Mouse (Mus musculus) thymus, postnatal 14 days (tissue): ENCODE data around the gene Notch3.
A peak's percentile ranks its signal among the peaks of the same experiment; 100 is the strongest.
"Not testable (repeated sequence)": the region's sequence is repeated elsewhere in the genome, so short reads cannot be mapped to it uniquely, and the experiment has no call there.

Experiments
- DNase-seq: peaks from one replicate; pipeline ENCODE4 v3.0.0; 2021

Notch3 gene

DNA sequence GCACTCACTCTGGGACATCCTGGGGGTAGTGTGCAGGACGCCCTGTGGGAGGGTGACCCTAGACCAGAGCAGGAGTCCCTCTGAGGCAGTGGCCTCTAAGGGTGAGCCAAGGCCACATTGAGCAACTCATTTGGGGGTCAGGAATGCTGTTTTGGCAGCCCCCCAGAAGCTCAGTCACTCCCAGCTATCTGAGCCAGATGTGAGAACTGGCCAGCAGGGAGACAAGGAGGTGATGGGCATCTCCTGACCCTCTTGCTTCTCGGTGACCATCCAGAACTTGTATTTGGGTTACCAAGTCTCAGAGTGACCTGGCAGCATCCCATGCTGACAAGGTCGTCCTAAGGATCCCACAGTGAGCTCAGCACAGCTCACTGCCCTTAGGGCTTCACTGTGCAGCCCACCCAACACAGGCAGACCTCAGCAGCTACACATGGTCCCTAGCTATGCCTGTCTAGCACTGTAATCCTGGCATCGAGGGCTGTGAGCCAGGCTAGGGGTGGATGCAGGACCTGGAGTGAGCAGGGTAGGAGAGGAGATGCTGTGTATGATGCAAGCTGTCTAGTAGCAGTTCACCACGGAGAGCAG is 49.3 kb downstream of the Notch3 start:
- no peak for DNase-seq

DNA sequence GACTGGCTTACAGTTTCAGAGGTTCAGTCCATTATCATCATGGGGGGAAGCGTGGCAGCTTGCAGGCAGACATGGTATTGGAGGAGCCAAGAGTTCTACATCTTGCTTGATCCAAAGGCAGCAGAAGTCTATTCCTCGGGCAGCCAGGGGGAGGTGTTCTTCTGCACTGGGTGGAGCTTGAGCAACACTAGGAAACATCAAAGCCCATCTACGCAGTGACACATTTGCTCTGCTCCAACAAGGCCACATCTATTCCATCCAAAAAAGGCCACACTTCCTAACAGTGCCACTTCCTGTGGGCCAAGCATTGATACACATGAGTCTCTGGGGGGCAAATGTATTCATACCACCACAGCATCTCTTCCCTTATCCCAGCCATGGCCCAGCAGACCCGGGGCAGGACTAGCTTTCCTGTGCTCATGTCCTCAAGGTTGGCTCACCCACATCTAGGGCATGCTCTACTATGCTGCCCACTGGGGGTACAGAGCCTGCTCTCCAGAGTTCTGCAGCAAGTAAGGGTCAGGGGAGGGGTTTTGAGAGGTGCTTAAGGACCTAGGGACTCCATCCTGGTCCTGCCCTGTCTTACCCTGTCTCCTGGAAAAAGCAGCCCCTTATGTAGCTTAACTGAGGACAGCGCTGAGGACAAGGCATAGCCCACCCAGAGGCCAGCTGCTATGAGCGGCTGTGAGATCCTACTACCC is 49.9 kb downstream of the Notch3 start:
- DNase-seq = no peak

DNA sequence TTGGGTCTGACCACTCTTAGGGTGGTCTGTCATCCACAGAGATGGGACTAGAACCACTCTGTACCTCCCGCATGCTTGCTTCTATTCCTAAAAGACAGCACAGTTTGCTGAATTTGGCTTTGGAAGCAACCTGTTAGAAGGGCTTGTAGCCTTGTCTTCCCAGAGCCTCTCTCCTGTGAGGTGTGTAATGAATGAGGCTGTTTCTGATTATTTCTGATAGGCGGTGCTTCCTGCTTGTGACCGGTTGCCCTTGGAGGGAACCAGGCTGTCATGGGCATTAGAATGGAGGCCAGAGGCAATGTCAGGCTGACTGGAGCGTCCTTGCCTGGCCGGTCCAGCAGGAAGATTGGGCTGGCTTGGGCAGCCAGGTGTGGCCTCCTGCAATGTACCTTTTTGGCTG is 52.2 kb downstream of the Notch3 start:
- not testable (repeated sequence) for DNase-seq

DNA sequence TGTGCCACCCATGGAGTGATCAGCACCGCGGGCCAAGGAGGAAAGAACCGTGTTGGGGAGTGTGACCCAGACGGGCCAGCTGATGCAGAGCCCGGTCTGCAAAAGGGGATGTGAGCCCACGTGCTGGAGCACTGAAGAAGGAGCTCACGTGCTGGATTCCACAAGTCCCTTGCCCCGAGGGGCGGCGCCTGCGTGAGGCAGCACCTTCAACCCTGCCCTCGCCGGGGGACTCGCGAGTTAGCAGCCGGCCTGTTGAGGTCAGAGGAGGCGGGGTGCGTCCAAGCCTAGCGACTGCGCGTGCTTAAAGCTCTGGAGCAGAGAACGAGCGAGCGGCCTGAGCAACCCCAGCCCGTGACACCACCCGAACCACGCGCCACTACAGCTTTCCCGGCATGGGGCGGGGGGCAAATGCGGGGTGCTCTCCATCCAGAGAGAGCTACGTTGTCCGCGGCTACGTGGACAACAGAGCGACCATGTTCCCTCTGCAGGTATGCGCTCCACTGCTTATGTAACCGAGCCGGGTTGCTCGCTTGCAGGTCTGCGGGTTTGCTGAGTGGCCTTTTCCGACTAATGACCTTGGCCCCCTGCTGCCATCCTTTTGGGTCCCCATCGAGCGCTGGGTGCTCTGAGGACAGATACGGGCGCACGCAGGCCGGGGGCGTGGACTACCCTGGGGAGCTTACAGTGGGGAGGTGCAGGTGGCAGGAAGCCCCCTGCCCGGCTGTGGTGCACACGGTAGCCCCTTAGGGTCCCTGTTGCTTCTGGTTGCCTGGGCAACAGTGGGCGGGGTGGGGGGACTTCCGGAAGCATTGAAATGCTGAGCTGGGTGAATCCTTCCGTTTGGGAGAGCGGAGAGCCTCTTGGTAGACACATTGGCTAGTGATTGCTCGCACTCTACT is 52.9 kb downstream of the Notch3 start:
- DNase-seq = peak; percentile 85

DNA sequence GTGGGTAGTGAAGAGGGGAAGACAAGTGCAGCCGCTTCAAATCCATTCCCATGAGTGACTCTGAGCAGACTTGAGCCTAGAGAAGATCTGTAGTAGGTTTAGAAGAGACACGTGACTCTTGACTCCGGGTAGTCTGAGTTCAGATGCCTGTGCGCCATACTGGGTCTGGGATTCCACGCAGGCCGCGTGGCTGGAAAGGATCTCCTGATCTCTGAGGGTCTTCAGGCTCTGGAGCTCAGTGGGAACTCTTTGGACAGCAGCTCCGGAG is 53.5 kb downstream of the Notch3 start:
- no peak for DNase-seq

DNA sequence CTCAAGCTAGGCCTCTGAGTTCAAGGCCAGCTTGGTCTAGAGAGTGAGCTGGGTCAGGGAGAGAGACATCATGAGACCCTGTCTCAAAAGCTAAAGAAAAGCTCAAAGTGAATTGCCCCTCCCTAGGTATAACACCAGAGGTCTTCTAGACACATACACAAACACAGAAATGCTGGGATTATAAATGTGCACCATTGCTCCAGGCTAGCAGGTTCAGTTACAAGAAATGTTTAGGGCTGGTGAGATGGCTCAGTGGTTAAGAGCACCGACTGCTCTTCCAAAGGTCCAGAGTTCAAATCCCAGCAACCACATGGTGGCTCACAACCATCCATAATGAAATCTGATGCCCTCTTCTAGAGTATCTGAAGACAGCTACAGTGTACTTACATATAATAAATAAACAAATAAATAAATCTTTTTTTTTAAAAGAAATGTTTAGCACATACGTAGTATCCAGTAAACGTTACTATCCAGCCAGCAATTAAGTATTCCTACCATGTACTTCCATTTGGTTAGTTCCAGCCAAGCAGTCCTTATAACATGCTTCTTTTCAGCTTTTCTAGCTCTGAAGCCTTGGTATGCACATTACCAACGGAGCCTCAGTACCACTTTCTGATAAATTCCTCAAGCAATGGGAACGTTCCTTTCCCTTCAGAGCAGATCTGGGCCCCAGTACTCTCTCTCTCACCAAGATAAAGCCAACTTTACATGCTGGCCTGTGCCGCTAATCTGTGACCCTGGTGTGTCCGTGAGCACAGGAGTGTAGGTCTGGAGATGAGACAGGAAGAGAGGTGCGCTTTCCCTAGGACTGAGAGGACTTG is 54.0 kb downstream of the Notch3 start:
- no peak for DNase-seq

DNA sequence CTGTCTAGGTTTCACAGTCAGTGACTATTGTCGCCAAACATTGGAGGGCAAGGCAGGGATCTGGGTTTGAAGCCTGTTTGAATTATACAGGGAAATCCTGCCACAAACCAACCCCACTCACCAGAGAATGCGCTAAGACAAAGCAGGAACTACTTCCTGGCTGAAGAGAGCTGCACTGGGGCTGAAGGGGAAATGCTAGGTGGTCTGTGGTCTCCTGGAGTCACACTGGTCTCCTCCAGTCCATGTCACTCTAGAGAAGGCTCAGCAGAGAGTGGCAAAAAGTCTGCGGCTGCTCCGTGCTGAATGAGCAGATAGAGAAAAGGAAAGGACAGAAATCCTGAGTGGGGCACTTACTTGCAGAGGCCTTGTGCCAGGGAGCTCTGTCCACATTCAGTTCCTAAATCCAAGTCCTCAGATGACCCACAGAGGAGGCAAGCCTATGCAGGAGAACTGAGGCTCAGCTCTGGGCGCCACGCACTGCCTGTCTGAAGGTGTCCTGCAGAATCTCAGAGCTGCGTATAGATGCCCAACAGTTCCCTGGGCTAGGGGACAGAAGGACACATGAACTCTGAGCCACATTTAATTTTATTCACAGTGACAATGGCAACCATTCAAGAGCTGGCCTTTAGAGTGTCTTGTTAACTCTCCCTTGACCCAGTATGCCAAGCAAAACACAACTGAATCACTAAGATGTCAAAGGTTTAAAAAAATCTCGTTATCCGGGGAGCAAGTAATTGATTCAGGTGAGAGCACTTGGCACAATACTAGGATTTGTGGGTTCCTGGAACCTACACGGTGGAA is 55.5 kb downstream of the Notch3 start:
- DNase-seq = no peak

DNA sequence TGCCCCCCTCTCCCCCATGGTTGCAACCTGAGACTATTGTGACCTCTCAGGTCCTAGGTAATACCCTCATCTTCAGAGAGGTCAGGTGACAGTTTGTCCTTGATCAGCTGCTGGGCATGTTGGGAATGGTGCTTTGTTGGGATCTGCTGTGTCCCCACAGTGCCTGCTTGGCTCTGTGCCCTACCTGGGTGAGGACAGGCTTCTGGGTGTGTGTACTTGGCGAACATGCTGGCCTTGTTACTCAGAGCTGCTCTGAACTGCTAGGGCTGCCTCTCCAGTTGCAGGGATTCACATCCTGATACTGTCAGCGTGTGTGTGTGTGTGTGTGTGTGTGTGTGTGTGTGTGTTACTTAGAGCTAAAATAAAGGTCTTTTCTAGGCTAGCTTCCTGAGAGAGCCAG is 56.2 kb downstream of the Notch3 start:
- no peak for DNase-seq

DNA sequence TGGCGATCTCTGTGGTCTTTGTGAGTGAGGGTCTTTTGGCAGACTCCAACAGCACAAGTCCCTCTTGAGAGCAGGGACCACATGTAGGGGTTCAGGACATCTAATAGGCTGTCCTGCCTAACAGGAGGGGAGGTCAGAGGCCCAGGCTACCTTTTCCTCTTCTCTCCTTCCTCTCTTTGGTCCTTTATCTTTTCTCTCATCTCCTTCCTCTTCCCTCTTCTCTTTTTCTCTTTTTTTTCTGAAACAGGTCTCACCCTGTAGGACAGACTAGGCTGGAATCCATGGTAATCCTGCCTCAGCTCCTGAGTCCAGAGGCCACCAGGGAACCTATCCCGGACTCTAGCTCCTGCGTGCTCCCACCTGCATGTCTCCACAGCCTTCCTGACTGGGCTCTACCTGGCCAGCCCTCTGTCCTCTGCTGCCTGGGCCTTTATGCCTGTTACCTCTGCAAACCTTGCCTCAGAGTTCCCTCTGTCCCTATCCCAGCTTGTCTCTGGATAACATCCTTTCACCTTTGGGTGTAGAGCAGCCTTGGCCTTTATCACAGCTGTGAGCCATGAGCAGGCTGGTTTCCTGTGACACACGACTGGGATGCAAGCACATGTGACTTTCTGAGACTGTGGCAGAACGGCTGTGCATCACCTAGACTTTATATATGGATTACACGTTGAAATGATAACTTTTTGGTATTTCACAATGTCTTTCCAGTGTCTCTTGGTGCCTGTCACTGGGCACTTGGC is 57.3 kb downstream of the Notch3 start:
- DNase-seq = no peak

DNA sequence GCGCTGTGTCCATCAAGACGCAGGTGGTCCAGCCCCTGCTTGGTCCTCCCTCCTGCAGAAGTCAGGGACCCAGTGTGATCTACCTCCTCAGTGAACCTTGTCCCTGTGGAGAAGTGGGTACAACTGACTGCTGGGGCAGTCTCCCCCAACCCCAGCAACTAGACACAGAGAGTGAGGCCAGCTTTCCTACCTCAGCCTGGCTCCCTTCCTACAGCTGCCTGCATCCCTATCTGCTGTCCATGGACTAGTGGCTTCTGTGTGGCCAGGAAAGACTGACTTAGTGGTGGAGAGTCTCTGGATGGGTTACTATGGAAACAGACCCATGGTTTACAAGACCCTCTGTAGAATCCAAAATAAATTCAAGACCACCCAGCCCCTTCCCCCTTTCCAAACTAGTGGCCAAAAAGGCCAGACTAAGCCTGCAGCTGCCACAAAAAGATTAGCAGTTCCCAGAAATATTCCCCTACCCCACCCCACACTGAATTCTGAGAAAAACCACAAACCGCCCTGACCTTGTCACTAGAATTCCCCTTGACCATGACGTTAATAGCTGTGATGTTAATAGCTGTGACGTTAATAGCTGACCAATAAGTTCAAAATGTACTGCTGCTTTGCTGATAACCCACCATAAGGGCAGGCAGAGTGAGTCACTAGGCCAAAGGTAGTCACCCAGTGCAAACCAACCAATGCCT is 58.2 kb downstream of the Notch3 start:
- not testable (repeated sequence) for DNase-seq

DNA sequence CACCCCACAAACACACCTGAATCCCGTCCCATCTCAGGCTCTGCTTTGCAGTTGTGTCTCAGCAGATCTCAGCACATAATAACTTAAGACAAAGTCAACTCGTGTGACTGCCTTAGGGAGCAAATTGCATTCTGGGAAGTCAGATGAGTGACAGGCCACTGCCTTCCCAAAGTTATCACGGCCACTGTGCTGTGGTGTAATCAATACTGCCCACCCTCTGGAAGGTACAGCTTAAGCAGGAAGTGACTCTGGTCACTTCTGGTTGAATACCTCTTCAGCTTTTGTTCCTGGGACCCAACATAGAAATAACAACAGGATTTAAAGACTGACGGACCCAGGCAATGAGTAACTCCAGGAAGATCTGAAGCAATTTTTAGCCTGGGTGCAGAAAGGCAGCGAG is 58.8 kb downstream of the Notch3 start:
- DNase-seq = no peak

DNA sequence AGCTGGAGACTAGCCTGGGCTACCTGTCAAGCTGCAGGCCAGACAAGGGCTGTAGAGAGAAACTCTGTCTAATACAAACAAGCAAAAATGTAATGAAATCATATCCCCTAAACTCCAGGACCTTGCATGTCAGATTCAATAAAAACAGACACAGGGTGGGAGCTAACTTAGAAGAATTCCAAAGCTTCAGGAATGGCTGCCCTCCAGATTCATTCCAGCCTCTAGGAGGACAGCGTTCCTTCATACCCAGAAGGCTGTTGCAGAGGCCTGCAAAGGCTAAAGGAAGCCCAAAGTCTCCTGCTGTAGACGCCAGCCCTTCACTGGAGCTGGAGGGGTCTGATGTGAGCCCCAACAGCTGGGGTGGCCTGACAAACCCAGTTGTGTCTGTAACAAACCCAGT is 60.3 kb downstream of the Notch3 start:
- DNase-seq = no peak

DNA sequence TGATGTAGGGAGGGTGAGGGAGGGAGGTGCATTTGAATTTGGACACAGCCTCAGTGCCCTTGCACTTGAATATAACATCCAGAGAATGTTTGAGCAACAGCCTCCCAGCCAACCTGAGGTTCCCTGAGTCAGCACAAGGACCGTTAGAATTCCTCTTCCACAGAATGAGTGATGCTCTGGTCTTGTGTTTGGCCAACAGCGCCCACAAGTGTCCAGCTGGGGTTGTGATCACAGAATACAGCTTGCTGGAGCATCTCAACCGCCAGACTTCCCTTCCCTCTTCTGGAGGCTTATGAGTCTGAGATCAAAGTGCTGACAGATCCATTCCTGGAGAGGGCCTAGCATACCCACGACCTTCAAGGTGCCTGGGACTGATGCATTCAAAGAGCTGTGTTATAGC is 63.6 kb downstream of the Notch3 start:
- no peak for DNase-seq

DNA sequence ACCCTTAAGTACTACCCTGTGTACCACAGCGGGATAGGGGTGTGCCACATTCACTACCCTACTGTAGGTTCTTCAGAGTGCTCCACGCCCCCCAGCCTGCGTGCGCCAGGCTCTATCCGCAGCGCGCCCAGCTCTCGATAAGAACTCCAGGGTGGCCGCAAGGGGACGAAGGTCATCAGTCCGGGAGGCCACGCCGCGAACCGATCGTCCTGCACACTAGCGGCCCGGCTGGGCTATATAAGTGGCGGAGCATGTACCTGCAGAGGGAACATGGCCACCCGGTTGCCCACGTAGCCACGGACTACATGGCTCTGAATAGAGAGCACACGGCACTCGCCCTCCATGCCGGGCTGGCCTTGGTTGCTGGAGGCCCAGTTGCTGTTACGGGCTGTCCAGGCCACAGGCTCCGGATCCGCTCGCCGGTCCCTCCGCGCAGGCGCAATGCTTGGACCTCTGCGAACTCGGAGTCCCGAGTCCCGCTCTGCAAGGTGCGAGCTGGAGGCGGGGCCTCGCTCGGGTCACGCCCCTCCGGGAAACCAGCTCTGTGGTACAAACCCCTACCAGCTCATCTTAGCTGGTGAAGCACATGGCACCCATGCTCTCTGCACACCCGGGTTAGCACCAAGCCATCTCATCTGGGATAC is 66.6 kb downstream of the Notch3 start:
- DNase-seq = peak; percentile 83

DNA sequence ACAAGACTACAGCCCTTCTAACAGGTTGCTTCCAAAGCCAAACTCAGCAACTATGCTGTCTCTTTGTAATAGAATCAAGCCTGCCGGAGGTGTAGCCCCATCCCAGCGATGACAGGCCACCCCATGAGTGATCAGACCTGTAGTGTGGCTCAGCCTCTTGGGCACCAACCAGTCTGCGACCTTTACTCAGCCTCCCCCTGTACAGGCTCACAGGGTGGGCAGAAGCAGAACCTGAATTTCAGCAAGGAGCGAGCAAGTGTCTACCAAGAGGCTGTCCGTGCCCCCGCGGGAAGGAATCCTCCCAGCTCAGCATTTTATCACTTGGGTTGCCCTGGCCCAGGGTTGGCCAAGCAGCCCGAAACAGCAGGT is 67.1 kb downstream of the Notch3 start:
- DNase-seq = no peak

DNA sequence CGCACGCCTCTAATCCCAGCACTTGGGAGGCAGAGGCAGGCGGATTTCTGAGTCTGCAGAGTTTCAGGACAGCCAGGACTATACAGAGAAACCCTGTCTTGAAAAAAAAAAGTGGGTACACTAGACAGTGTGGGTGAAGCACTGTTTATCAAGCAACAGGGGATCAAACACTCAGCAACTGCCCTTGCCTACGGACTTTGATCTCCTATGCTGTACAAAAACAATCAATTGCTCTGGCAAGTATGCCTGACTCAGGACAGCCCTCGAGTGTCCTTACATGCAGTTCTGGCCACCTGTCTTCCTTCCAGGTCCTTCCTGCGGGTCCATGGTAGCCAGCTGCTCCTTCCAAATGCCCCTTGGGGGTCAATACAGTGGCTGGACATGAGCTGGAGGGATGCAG is 67.7 kb downstream of the Notch3 start:
- not testable (repeated sequence) for DNase-seq

DNA sequence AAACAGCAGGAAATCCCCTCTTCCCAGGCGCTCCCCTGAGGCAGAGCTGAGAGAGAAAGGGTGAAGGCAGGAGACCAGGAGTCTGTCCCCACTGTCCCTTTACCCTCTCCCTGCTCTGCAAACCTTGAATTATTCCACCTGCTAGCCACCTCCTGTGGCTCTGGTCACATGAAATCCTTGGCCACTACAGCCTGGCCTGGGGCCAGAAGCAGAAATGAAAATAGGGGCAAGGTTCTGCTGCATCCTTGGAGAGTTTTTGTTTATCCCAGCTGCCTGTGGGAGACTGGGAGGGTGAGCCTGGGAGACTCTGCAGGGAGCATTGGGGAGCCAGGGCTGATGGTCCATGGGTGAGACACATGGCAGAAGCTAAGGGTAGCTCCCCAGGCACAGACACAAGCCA is 69.0 kb downstream of the Notch3 start:
- no peak for DNase-seq

DNA sequence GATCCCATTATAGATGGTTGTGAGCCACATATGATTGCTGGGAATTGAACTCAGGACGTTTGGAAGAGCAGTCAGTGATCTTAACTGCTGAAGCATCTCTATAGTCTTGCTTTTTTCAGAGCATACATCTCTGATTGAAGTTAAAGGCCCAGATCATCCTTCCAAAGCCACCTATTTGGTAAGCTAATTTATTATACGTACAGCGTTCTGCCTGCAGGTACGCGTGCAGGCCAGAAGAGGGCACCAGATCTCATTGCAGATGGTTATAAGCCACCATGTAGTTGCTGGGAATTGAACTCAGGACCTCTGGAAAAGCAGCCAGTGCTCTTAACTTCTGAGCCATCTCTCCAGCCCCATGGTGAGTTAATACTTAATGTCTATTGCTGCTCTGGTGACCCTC is 73.8 kb downstream of the Notch3 start:
- DNase-seq = peak; percentile 20

DNA sequence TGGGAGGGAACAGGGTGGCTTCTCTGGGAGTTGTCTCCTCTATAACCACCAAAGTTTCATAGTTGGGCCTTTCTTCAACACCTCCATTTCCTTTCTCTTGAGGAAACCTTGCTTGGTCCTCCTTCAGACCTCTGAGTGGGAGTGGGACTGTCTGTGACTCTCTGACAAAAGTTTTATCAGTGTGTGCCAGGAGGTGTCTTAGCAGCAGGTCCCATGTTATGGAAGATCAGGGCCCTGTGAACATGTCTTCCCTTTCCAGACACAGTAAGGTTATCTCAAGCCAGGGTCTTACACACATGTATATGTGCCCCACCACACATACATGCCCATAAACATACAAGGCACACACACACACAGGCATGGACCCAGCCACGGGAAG is 74.4 kb downstream of the Notch3 start:
- no peak for DNase-seq

DNA sequence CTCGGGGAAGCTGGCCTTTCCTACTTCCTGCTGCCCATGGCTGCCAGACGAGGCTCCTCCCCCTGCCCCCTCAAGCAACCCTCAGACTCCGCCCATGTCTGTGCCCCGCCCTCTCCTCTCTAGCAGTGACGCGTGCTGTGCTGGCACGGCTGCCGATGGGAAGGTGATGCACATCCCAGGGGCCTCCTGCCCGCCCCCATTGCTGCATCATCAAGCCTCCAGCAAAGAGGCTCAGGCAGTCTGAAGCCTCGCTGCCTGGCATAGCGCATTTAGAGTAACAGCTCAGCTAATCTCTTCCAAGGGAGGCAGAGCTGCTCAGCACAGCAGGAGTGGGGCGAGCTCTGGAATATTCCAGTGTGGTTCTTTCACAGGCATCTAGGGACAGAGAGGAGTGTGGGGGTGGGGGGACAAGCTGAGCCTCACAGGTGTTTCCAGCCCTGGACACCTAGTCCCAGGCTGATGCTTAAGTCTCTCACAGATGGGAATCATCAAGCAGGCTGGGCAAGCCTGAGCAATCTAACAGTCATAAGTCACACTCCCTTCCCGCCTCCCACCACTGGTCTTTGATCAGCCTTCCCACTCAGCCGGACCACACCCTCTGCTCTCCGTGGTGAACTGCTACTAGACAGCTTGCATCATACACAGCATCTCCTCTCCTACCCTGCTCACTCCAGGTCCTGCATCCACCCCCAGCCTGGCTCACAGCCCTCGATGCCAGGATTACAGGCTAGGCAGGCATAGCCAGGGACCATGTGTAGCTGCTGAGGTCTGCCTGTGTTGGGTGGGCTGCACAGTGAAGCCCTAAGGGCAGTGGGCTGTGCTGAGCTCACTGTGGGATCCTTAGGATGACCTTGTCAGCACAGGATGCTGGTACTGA is 75.0 kb downstream of the Notch3 start:
- DNase-seq = peak; percentile 95
